8 mouse cellular contexts compared by ENCODE assay signal in genomic region chr4:43957846-43958461, GRCm38 (mm10). TPM values are rescaled to one million over a fixed set of nuclear protein-coding genes. Genes with fewer than 3 reads are reported as not detected.
DNase-seq lines count a peak whose midpoint lies in the region; ATAC-seq lines count a peak whose summit lies in the region.

No protein-coding gene starts in this region.

- H3K4me3 ChIP-seq in heart, embryonic 13.5 days = peak overlapping the region; percentile 70
- peak overlapping the region; percentile 67 for H3K4me3 ChIP-seq in midbrain, embryonic 12.5 days

- peak overlapping the region; percentile 85 for H3K9ac ChIP-seq in heart, embryonic 13.5 days
- peak overlapping the region; percentile 79 for H3K9ac ChIP-seq in midbrain, embryonic 12.5 days (replicated peaks)

- no peaks in the 10 kb centered on the region for H3K9me3 ChIP-seq in heart, embryonic 13.5 days
- no peaks in the 10 kb centered on the region for H3K9me3 ChIP-seq in midbrain, embryonic 12.5 days

- no peaks in the 10 kb centered on the region for H3K27me3 ChIP-seq in heart, embryonic 13.5 days (replicated peaks)
- H3K27me3 ChIP-seq in midbrain, embryonic 12.5 days = peaks cover 63% of the 10 kb centered on the region

- H3K4me1 ChIP-seq in heart, embryonic 13.5 days = peaks cover 28% of the 10 kb centered on the region
- H3K4me1 ChIP-seq in midbrain, embryonic 12.5 days = peaks cover 11% of the 10 kb centered on the region

- ATAC-seq in heart, embryonic 13.5 days (ENCODE audit: extremely low read depth, insufficient number of reproducible peaks, low FRiP score, low TSS enrichment) = peak; percentile 64
- peak; percentile 78 for ATAC-seq in midbrain, embryonic 12.5 days (ENCODE audit: low FRiP score, low read depth)

- peak overlapping the region; percentile 96 for H3K4me2 ChIP-seq in heart, embryonic 13.5 days
- H3K4me2 ChIP-seq in midbrain, embryonic 12.5 days (replicated peaks) = peak overlapping the region; percentile 95

- under 1% methylated on average over 26 of the region's 26 CpGs for WGBS in heart, embryonic 13.5 days
- WGBS in midbrain, embryonic 12.5 days = 0% methylated on average over 26 of the region's 26 CpGs

- H3K27ac ChIP-seq in heart, embryonic 13.5 days (replicated peaks) = peak overlapping the region; percentile 85
- H3K27ac ChIP-seq in midbrain, embryonic 12.5 days (replicated peaks) = peak overlapping the region; percentile 71

- no peaks in the 10 kb centered on the region for H3K36me3 ChIP-seq in heart, embryonic 13.5 days
- H3K36me3 ChIP-seq in midbrain, embryonic 12.5 days = no peaks in the 10 kb centered on the region

- DNase-seq in urinary bladder, postnatal 25 days (ENCODE audit: low spot score) = peak; percentile 42
- DNase-seq in urinary bladder, adult 2 months (ENCODE audit: low spot score) = no peak
- peak; percentile 75 for DNase-seq in embryo, embryonic 11.5 days (ENCODE audit: low read depth, low spot score)
- DNase-seq in kidney, postnatal 4 days = peak; percentile 83 to 86
- DNase-seq in testis, postnatal 10 days (ENCODE audit: low spot score) = peak; percentile 84
- DNase-seq in layer of hippocampus, adult 11-12 months (ENCODE audit: low spot score) = no peak

RNA-seq across cellular contexts. Expression of gene Glipr2, which starts 0.8 kb away (rescaled TPM):
- polyA plus RNA-seq in urinary bladder, adult 2 months (2012; rRNA removed) = 24.2 and 24.7 TPM in 2 replicates
- polyA plus RNA-seq in heart, embryonic 13.5 days (2015; fragmentation: Nextera tagmentation; extraction: Ambion mirVana) = 63.2 and 72.4 TPM in 2 replicates
- 54.6 and 62.9 TPM in 2 replicates for polyA plus RNA-seq in midbrain, embryonic 12.5 days (2016; fragmentation: Nextera tagmentation; extraction: Ambion mirVana)

RNA-seq across cellular contexts. Expression of gene Ccin, which starts 25.3 kb away (rescaled TPM):
- 0.04 and 0.07 TPM in 2 replicates for polyA plus RNA-seq in urinary bladder, adult 2 months (2012; rRNA removed)
- not detected in 2 replicates for polyA plus RNA-seq in heart, embryonic 13.5 days (2015; fragmentation: Nextera tagmentation; extraction: Ambion mirVana)
- not detected in 2 replicates for polyA plus RNA-seq in midbrain, embryonic 12.5 days (2016; fragmentation: Nextera tagmentation; extraction: Ambion mirVana)

RNA-seq across cellular contexts. Expression of gene Clta, which starts 46.3 kb away (rescaled TPM):
- 300 and 319 TPM in 2 replicates for polyA plus RNA-seq in urinary bladder, adult 2 months (2012; rRNA removed)
- polyA plus RNA-seq in heart, embryonic 13.5 days (2015; fragmentation: Nextera tagmentation; extraction: Ambion mirVana) = 140 and 150 TPM in 2 replicates
- polyA plus RNA-seq in midbrain, embryonic 12.5 days (2016; fragmentation: Nextera tagmentation; extraction: Ambion mirVana) = 226 and 233 TPM in 2 replicates

Comparison
In these comparisons a context has a peak if more than half of its experiments do, and no peak if none do; other contexts are left out.
1. DNase-seq: peak in urinary bladder, postnatal 25 days (single experiment), embryo, embryonic 11.5 days (single experiment), kidney, postnatal 4 days (2 of 2) and testis, postnatal 10 days (single experiment); none in urinary bladder, adult 2 months (single experiment) and layer of hippocampus, adult 11-12 months (single experiment).